Mouse (Mus musculus) liver, adult 2 months (tissue): Measurements from ENCODE around the gene Sf3b4. TPM values are rescaled to one million over a fixed set of nuclear protein-coding genes. Genes with fewer than 3 reads are reported as not detected.
"Not testable (repeated sequence)": the region's sequence is repeated elsewhere in the genome, so short reads cannot be mapped to it uniquely, and the experiment has no call there.

Source experiments
- DNase-seq: peaks from one replicate; pipeline ENCODE4 v3.0.0-alpha.2; 2011; ENCODE audit warnings: low read depth, low spot score; ENCODE audit errors: extremely low read depth
- H3K27ac ChIP-seq: fragments of 200-500 bp; replicated peaks from 2 replicates; pipeline ENCODE4 v1.5.1; 2012; ENCODE audit warnings: low read depth, mild to moderate bottlenecking, control low read depth, inconsistent platforms, low read length; ENCODE audit not compliant: insufficient read depth
- H3K27me3 ChIP-seq: fragments of 200-500 bp; 2 replicates; pipeline ENCODE4 v1.6.1; 2012; ENCODE audit warnings: mild to moderate bottlenecking, moderate library complexity, low read length, inconsistent platforms; ENCODE audit not compliant: control insufficient read depth, insufficient read depth
- H3K36me3 ChIP-seq: fragments of 200-500 bp; 2 replicates; pipeline ENCODE4 v1.6.1; 2012; ENCODE audit warnings: low read length, inconsistent platforms; ENCODE audit not compliant: control insufficient read depth, insufficient read depth
- H3K4me1 ChIP-seq: fragments of 200-500 bp; 2 replicates; pipeline ENCODE4 v1.6.1; 2011; ENCODE audit warnings: low read length; ENCODE audit not compliant: control insufficient read depth, insufficient read depth
- H3K4me3 ChIP-seq: fragments of 200-500 bp; 2 replicates; pipeline ENCODE4 v1.5.1; 2011; ENCODE audit warnings: low read depth, mild to moderate bottlenecking, control low read depth, low read length, moderate library complexity; ENCODE audit not compliant: insufficient read depth
- H3K79me2 ChIP-seq: fragments of 200-500 bp; 2 replicates; pipeline ENCODE4 v1.6.1; 2012; ENCODE audit warnings: inconsistent platforms, mild to moderate bottlenecking, low read length, moderate library complexity; ENCODE audit not compliant: control insufficient read depth, insufficient read depth
- H3K9ac ChIP-seq: fragments of 200-500 bp; 2 replicates; pipeline ENCODE4 v1.6.1; 2012; ENCODE audit warnings: low read depth, mild to moderate bottlenecking, control low read depth, inconsistent platforms, low read length
- CTCF ChIP-seq: fragments of 200-500 bp; IDR thresholded peaks from 2 replicates; pipeline ENCODE4 v1.5.1; 2011; ENCODE audit warnings: low read depth, low read length, control low read depth
- POLR2A ChIP-seq: fragments of 200-500 bp; IDR thresholded peaks from 2 replicates; pipeline ENCODE4 v1.6.1; 2011; ENCODE audit warnings: low read length, control low read depth; ENCODE audit not compliant: insufficient read depth; ENCODE audit errors: extremely low read depth
- WGBS: fragments of 180-500 bp; shearing (Covaris S2); methylation state at CpG from one replicate; pipeline ENCODE4 v1.1.7; 2018; 5-methylcytosine and 5-hydroxymethylcytosine counted together
- polyA plus RNA-seq: library from polyadenylated mRNA; depleted of rRNA; stranded (reverse); fragments of >200 nt; gene quantifications from 2 replicates; pipeline ENCODE4 v1.2.3, GENCODE M21; 2012
- total RNA-seq: library from RNA; depleted of rRNA; stranded (reverse); fragments of >200 nt; gene quantifications from 2 replicates; pipeline ENCODE4 v1.2.3, GENCODE M21; 2014

Sf3b4 gene
- total and polyA plus RNA-seq, 2 experiments, result 2.7 to 29.7 TPM

- Histone ChIP-seq H3K27ac (no peak overlapping the region), H3K27me3 (no peaks in the 10 kb centered on the region), H3K4me3 (no peak overlapping the region), H3K4me1 (peaks cover 12% of the 10 kb centered on the region), H3K36me3 (peaks cover 5% of the 10 kb centered on the region; the same call in 1 of the 2 replicates), H3K9ac (no peak overlapping the region), H3K79me2 (peaks cover 9% of the 10 kb centered on the region; the same call in 1 of the 2 replicates)
- WGBS, result 88% methylated on average over 4 of the region's 4 CpGs
- DNase-seq, result no peak
- TF ChIP-seq POLR2A (no peak), CTCF (no peak)
Observed at GRCm38 (mm10) chr3:96170276-96170675, 1.9 kb upstream of the Sf3b4 start.

GRCm38 (mm10) chr3:96170976-96171545, 1.1 kb upstream of the Sf3b4 start:
- H3K36me3 ChIP-seq, result peaks cover 7% of the 10 kb centered on the region
- WGBS, result 50% methylated on average over 10 of the region's 10 CpGs
- peak overlapping the region; percentile 87; the same call in 1 of the 2 replicates for H3K4me3 ChIP-seq
- no peaks in the 10 kb centered on the region for H3K27me3 ChIP-seq
- 0 out of 2 replicates have a peak overlapping the region, but pooled peaks have one; percentile 1 for H3K27ac ChIP-seq
- DNase-seq, result peak; percentile 9
- peak overlapping the region; percentile 29; the same call in 1 of the 2 replicates for H3K9ac ChIP-seq
- H3K79me2 ChIP-seq, result peaks cover 9% of the 10 kb centered on the region; the same call in 1 of the 2 replicates
- peaks cover 12% of the 10 kb centered on the region for H3K4me1 ChIP-seq
- TF ChIP-seq CTCF (no peak), POLR2A (no peak)

- Histone ChIP-seq H3K27ac (peak overlapping the region; percentile 98), H3K27me3 (no peaks in the 10 kb centered on the region), H3K4me1 (peaks cover 12% of the 10 kb centered on the region), H3K36me3 (peaks cover 11% of the 10 kb centered on the region), H3K4me3 (peak overlapping the region; percentile 87), H3K79me2 (peaks cover 9% of the 10 kb centered on the region; the same call in 1 of the 2 replicates), H3K9ac (peak overlapping the region; percentile 92)
- no peak for TF ChIP-seq POLR2A
- TF ChIP-seq CTCF, result no peak
- 11% methylated on average over 18 of the region's 18 CpGs for WGBS
- DNase-seq, result no peak
Observed at GRCm38 (mm10) chr3:96171583-96172196, 442 bp upstream of the Sf3b4 start.

GRCm38 (mm10) chr3:96173185-96173584, 1.1 kb downstream of the Sf3b4 start:
- H3K27ac ChIP-seq, result no peak overlapping the region
- H3K4me1 ChIP-seq, result peaks cover 12% of the 10 kb centered on the region
- DNase-seq, result no peak

GRCm38 (mm10) chr3:96174042-96174441, 1.9 kb downstream of the Sf3b4 start:
- H3K4me1 ChIP-seq, result peaks cover 10% of the 10 kb centered on the region
- WGBS, result 74% methylated on average over 4 of the region's 4 CpGs
- H3K27ac ChIP-seq, H3K9ac ChIP-seq, H3K27me3 ChIP-seq, H3K79me2 ChIP-seq, DNase-seq, H3K4me3 ChIP-seq: not testable (repeated sequence)
- H3K36me3 ChIP-seq, result peaks cover 21% of the 10 kb centered on the region

More at GRCm38 (mm10) chr3:96173185-96173584, 1.1 kb downstream of the Sf3b4 start:
- Histone ChIP-seq H3K36me3 (peaks cover 18% of the 10 kb centered on the region), H3K4me3 (peak overlapping the region; percentile 87), H3K79me2 (peaks cover 9% of the 10 kb centered on the region; the same call in 1 of the 2 replicates), H3K27me3 (no peaks in the 10 kb centered on the region), H3K9ac (peak overlapping the region; percentile 80)
- TF ChIP-seq POLR2A, result no peak
- no peak for TF ChIP-seq CTCF
- 34% methylated on average over 7 of the region's 7 CpGs for WGBS

- Histone ChIP-seq H3K4me3 (no peak overlapping the region), H3K9ac (no peak overlapping the region), H3K4me1 (peaks cover 10% of the 10 kb centered on the region), H3K27me3 (no peaks in the 10 kb centered on the region), H3K79me2 (peaks cover 9% of the 10 kb centered on the region; the same call in 1 of the 2 replicates), H3K27ac (no peak overlapping the region), H3K36me3 (peaks cover 21% of the 10 kb centered on the region)
- WGBS, result 92% methylated on average over 6 of the region's 6 CpGs
- TF ChIP-seq CTCF, result no peak
- TF ChIP-seq POLR2A, result no peak
- DNase-seq, result no peak
Observed at GRCm38 (mm10) chr3:96175251-96175650, 3.1 kb downstream of the Sf3b4 start.
